Mouse (Mus musculus): ENCODE results near the gene Ncf2. TPM values are rescaled to one million over a fixed set of nuclear protein-coding genes. Genes with fewer than 3 reads are reported as not detected.
A peak's percentile ranks its signal among the peaks of the same experiment; 100 is the strongest.

Gene Ncf2
- total RNA-seq, 2 experiments from 2014 or later: 0.67 to 0.87 TPM

DNA sequence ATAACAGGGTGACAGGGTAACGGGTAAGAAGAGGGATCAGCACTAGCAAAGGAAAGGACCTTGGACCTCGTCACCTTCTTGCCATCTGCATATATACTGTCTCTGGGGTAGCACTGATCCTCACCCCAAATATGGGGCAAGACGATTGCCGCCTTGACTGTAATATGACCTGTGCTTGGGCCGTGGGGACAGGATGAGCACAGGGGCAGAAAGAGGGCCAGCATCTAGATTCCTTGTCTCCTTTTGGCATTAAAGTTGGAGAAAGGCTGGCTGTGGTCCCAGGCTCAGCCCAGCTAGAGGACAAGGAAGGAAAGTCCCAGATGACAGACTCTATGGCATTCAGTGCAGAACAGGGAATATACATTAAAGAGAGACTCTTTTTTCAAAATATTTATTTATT, 26.5 kb downstream of the Ncf2 start:
- DNase-seq: peak; percentile 50
- intact Hi-C loops (cut with DNase I): no loop called here
- TF ChIP-seq CTCF (IDR thresholded peaks at IDR 0.05): no peak

DNA sequence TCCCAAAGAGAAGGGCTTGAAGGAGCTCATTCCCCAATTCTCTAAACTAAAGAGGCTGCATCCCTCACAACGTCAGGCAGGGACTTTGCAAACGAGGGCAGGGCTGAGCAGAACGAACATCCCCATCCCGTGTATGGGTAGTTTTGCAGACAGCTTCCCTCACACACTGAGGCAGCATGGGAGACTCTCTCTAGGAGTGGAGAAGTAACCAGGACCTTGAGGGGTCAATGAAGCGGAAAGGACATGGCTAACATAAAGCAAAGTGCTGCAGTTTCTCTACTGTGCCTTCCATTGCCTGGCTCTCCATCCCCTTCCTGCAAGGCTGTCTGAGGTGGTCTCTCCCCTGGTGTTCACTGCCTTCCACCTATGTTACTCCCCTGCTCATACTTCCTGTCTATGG, 28.2 kb downstream of the Ncf2 start:
- intact Hi-C loops (cut with DNase I): no loop called here
- Histone ChIP-seq H3K27ac (no peak overlapping the region), H3K4me3 (no peak overlapping the region)
- no peak for DNase-seq
- no peak for TF ChIP-seq CTCF (IDR thresholded peaks at IDR 0.05)

More for the DNA sequence above, 26.5 kb downstream of the Ncf2 start:
- H3K4me3 ChIP-seq: no peak overlapping the region
- H3K27ac ChIP-seq: peak overlapping the region; percentile 1; the same call in 1 of the 2 replicates

GRCm38 (mm10) chr1:152828637-152829355, 28.8 kb downstream of the Ncf2 start:
- no peak for TF ChIP-seq CTCF (IDR thresholded peaks at IDR 0.05)
- no peak for DNase-seq
- intact Hi-C loops (cut with DNase I): no loop called here
- Histone ChIP-seq H3K4me3 (no peak overlapping the region), H3K27ac (no peak overlapping the region)

DNA sequence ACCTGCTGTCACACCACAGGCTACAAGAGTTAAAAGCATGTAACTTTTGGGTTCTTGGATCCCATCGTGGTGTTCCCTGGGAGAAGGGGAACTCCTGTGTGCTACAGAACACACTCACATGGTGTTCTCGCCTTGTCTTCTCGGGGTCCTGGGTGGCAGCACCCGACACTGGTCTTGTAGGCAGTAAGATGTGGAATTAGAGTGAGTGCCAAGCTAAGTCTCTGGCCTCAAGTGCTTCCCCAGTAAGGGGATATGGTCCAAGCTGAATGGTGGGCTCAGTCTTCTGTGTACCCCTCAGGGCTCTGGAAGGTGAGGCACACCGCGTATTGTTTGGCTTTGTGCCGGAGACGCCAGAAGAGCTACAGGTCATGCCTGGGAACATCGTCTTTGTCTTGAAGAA, 30.1 kb downstream of the Ncf2 start:
- intact Hi-C loops (cut with DNase I): no loop called here
- Histone ChIP-seq H3K4me3 (no peak overlapping the region), H3K27ac (no peak overlapping the region)
- no peak for DNase-seq
- TF ChIP-seq CTCF (IDR thresholded peaks at IDR 0.05): no peak

GRCm38 (mm10) chr1:152831003-152831402, 31.0 kb downstream of the Ncf2 start:
- Histone ChIP-seq H3K4me3 (no peak overlapping the region), H3K27ac (no peak overlapping the region)
- intact Hi-C loops (cut with DNase I): no loop called here
- no peak for DNase-seq
- no peak for TF ChIP-seq CTCF (IDR thresholded peaks at IDR 0.05)

- intact Hi-C loops (cut with DNase I): no loop called here
- no peak for TF ChIP-seq CTCF (IDR thresholded peaks at IDR 0.05)
- DNase-seq: no peak
- H3K4me3 ChIP-seq: no peak overlapping the region
- H3K27ac ChIP-seq: no peak overlapping the region
Measured at GRCm38 (mm10) chr1:152831619-152832018, 31.6 kb downstream of the Ncf2 start.

- no peak overlapping the region for H3K4me3 ChIP-seq
- intact Hi-C loops (cut with DNase I): no loop called here
- TF ChIP-seq CTCF (IDR thresholded peaks at IDR 0.05): no peak
- no peak overlapping the region for H3K27ac ChIP-seq
- no peak for DNase-seq
Measured at GRCm38 (mm10) chr1:152832316-152832715, 32.3 kb downstream of the Ncf2 start.

DNA sequence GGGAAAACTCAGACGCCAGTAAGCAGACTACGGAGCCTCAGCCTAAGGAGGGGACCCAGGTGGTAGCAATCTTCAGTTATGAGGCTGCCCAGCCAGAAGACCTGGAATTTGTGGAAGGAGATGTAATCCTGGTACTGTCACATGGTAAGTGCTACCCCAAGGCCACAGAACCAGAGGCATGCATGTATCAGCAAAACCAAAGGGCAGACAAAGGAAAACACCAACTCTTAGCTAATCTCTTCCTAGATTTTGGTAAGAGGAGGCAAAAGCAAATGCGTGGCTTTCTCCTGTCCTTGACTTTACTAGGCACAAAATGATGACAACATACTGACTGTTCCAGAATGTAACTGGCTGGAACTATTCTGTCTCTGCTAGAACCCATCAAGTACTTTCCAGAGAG, 35.1 kb downstream of the Ncf2 start:
- intact Hi-C loops (cut with DNase I): no loop called here
- no peak for DNase-seq
- Histone ChIP-seq H3K27ac (no peak overlapping the region), H3K4me3 (no peak overlapping the region)
- no peak for TF ChIP-seq CTCF (IDR thresholded peaks at IDR 0.05)

GRCm38 (mm10) chr1:152838026-152838702, 38.2 kb downstream of the Ncf2 start:
- intact Hi-C loops (cut with DNase I): no loop called here
- Histone ChIP-seq H3K4me3 (no peak overlapping the region), H3K27ac (peak overlapping the region; percentile 38)
- DNase-seq: no peak
- no peak for TF ChIP-seq CTCF (IDR thresholded peaks at IDR 0.05)

GRCm38 (mm10) chr1:152838841-152839240, 38.8 kb downstream of the Ncf2 start:
- no peak overlapping the region for H3K4me3 ChIP-seq
- DNase-seq: no peak
- intact Hi-C loops (cut with DNase I): no loop called here
- H3K27ac ChIP-seq: peak overlapping the region; percentile 38; the same call in 1 of the 2 replicates
- TF ChIP-seq CTCF (IDR thresholded peaks at IDR 0.05): no peak

GRCm38 (mm10) chr1:152840343-152840742, 40.3 kb downstream of the Ncf2 start:
- intact Hi-C loops (cut with DNase I): no loop called here
- Histone ChIP-seq H3K4me3 (no peak overlapping the region), H3K27ac (no peak overlapping the region)
- no peak for TF ChIP-seq CTCF (IDR thresholded peaks at IDR 0.05)
- DNase-seq: no peak

DNA sequence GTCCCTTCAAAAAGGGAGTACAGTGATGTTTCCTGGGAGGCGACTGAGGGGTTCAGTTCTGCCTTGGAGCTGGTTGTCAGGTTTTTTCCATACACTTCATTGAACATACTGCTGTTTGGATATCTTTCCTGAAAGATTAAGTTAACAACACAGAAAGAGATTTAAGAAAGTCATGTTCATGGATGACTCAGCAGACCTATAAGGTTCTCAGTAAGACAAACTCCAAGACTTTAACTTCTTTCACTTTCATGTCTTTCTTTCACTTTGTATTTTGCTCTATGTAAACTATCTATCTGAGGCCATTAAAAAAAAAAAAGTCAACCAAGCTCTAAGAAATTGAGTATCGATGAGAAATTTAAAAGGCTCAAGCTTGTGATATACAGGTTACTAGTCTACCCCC, 41.1 kb downstream of the Ncf2 start:
- Histone ChIP-seq H3K27ac (no peak overlapping the region), H3K4me3 (no peak overlapping the region)
- no peak for TF ChIP-seq CTCF (IDR thresholded peaks at IDR 0.05)
- intact Hi-C loops (cut with DNase I): no loop called here
- no peak for DNase-seq

- no peak for TF ChIP-seq CTCF (IDR thresholded peaks at IDR 0.05)
- intact Hi-C loops (cut with DNase I): no loop called here
- DNase-seq: no peak
- Histone ChIP-seq H3K27ac (no peak overlapping the region), H3K4me3 (no peak overlapping the region)
Measured at GRCm38 (mm10) chr1:152844634-152845033, 44.6 kb downstream of the Ncf2 start.

Measured in gastrocnemius, adult 2 months (tissue).